Mouse (Mus musculus) heart, embryonic 13.5 days (tissue): ENCODE data around the gene Neo1. TPM values are rescaled to one million over a fixed set of nuclear protein-coding genes. Genes with fewer than 3 reads are reported as not detected.
A peak's percentile ranks its signal among the peaks of the same experiment; 100 is the strongest.
"Not testable (repeated sequence)": the region's sequence is repeated elsewhere in the genome, so short reads cannot be mapped to it uniquely, and the experiment has no call there.

ENCODE experiments used
- ATAC-seq: fragments of 200-750 bp; cut with Nextera tagmentation; 2 replicates; pipeline ENCODE4 v1.8.0; 2017; ENCODE audit warnings: moderate TSS enrichment; ENCODE audit not compliant: insufficient number of reproducible peaks, low FRiP score, low TSS enrichment; ENCODE audit errors: extremely low read depth
- H3K27ac ChIP-seq: fragments of 300-500 bp; sonication (generic); replicated peaks from 2 replicates; pipeline ENCODE4 v1.5.1; 2015; ENCODE audit warnings: moderate library complexity, mild to moderate bottlenecking, inconsistent platforms
- H3K27me3 ChIP-seq: fragments of 300-500 bp; sonication (generic); replicated peaks from 2 replicates; pipeline ENCODE4 v1.6.1; 2015; ENCODE audit warnings: mild to moderate bottlenecking, inconsistent platforms
- H3K36me3 ChIP-seq: fragments of 300-500 bp; sonication (generic); 2 replicates; pipeline ENCODE4 v1.6.1; 2015; ENCODE audit warnings: mild to moderate bottlenecking, inconsistent platforms
- H3K4me1 ChIP-seq: fragments of 300-500 bp; sonication (generic); 2 replicates; pipeline ENCODE4 v1.6.1; 2015; ENCODE audit warnings: inconsistent platforms
- H3K4me2 ChIP-seq: fragments of 300-500 bp; sonication (generic); 2 replicates; pipeline ENCODE4 v1.6.1; 2015; ENCODE audit warnings: inconsistent platforms, mild to moderate bottlenecking, moderate library complexity
- H3K4me3 ChIP-seq: fragments of 300-500 bp; sonication (generic); 2 replicates; pipeline ENCODE4 v1.5.1; 2015; ENCODE audit warnings: moderate library complexity, mild to moderate bottlenecking, inconsistent platforms
- H3K9ac ChIP-seq: fragments of 300-500 bp; sonication (generic); 2 replicates; pipeline ENCODE4 v1.6.1; 2015; ENCODE audit warnings: inconsistent platforms, mild to moderate bottlenecking, moderate library complexity
- H3K9me3 ChIP-seq: fragments of 300-500 bp; sonication (generic); 2 replicates; pipeline ENCODE4 v1.6.1; 2016; ENCODE audit warnings: inconsistent platforms
- WGBS: fragments of 180-500 bp; shearing (Covaris S2); methylation state at CpG from one replicate; pipeline ENCODE4 v1.1.7; 2015; ENCODE audit warnings: mixed read lengths; 5-methylcytosine and 5-hydroxymethylcytosine counted together
- polyA plus RNA-seq: library from polyadenylated mRNA; unstranded; fragments of >200 nt; fragmentation: Nextera tagmentation; extraction: Ambion mirVana; gene quantifications from 2 replicates; pipeline ENCODE4 v1.2.1, GENCODE M21; 2015

The Neo1 gene
- polyA plus RNA-seq, 1 experiment from 2014 or later = 23.1 TPM

DNA sequence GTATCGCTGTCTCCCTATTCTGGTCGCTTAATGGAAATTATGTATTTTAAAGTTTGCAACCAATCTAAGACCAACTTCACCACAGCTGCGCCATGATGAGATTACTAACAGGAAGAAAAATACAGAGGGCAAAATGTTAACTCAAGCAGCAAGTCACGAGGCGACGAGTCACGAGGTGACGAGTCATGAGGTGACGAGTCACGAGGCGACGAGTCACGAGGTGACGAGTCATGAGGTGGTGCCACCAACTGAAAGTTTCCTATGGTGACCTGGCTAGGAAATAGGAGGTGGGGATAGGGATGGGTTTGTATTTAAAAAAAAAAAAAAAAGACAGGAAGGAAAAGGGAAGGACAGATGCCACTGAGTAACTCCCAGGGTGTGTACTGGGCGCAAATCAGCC, 57.2 kb downstream of the Neo1 start:
- H3K27me3 ChIP-seq = no peaks in the 10 kb centered on the region
- peaks cover 36% of the 10 kb centered on the region for H3K36me3 ChIP-seq
- no peaks in the 10 kb centered on the region; the same call in 1 of the 2 replicates for H3K4me1 ChIP-seq
- H3K9ac ChIP-seq = no peak overlapping the region
- no peak for ATAC-seq
- H3K4me2 ChIP-seq = no peak overlapping the region
- no peaks in the 10 kb centered on the region for H3K9me3 ChIP-seq
- H3K27ac ChIP-seq = no peak overlapping the region
- WGBS = 62% methylated on average over 15 of the region's 15 CpGs
- H3K4me3 ChIP-seq = no peak overlapping the region

DNA sequence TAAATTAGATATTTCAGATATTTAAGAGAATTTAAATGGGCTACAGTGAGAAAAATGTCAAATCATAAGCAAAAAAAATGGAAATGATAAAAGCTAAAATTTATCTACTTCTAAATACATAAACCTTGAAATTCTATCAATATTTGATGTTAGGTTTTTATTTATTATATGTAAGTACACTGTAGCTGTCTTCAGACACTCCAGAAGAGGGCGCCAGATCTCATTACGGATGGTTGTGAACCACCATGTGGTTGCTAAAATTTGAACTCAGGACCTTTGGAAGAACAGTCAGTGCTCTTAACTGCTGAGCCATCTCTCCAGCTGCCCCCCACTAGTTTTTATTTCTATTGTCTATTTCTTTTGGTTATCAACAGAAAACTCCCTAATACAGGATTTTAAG, 65.1 kb downstream of the Neo1 start:
- not testable (repeated sequence) for ATAC-seq, H3K4me2 ChIP-seq, H3K4me3 ChIP-seq, H3K4me1 ChIP-seq, H3K27ac ChIP-seq, H3K9ac ChIP-seq, H3K27me3 ChIP-seq, H3K9me3 ChIP-seq
- WGBS = 80% methylated on average over 2 of the region's 2 CpGs
- peaks cover 18% of the 10 kb centered on the region for H3K36me3 ChIP-seq

DNA sequence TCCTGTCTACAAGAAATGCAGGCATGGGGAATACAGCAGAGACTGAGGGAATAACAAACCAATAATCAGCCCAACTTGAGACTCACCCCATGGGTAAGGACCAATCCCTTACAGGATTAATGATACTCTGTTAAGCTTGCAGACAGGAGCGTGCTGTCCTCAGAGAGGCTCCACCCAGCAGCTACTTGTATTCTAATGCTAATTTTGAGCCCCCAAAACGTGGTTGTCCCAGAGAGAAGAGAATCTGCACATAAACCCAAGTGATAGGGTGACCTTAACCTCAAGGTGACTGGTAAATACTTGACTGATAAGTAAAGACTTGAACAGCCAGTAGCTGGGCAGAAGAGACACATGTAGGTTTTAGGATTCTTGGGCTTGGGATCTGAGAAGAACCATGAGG, 68.9 kb downstream of the Neo1 start:
- Histone ChIP-seq H3K9ac (no peak overlapping the region), H3K9me3 (no peaks in the 10 kb centered on the region), H3K36me3 (peaks cover 14% of the 10 kb centered on the region), H3K4me2 (no peak overlapping the region), H3K4me1 (no peaks in the 10 kb centered on the region), H3K4me3 (no peak overlapping the region), H3K27ac (no peak overlapping the region), H3K27me3 (no peaks in the 10 kb centered on the region)
- ATAC-seq = no peak
- 47% methylated on average over 2 of the region's 2 CpGs for WGBS

DNA sequence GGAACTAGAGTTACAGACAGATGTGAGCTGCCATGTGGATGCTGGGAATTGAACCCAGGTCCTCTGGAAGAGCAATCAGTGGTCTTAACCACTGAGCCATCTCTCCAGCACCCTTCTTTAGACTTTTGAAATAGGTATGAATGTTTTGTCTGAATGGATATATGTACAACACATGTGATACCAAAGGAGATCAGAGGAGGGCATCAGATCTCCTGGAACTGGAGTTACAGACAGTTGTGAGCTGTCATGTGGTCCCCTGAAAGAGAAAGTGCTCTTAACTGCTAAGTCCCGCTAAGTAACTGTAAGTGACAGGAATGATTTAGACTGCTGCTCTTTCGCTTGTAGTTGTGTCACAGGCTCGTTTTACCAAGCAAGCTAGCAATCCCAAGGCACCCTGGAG, 80.7 kb downstream of the Neo1 start:
- Histone ChIP-seq H3K4me2 (no peak overlapping the region), H3K4me1 (no peaks in the 10 kb centered on the region), H3K4me3 (no peak overlapping the region), H3K36me3 (peaks cover 29% of the 10 kb centered on the region), H3K9ac (no peak overlapping the region), H3K9me3 (no peaks in the 10 kb centered on the region; the same call in 1 of the 2 replicates), H3K27ac (no peak overlapping the region), H3K27me3 (no peaks in the 10 kb centered on the region)
- no peak for ATAC-seq
- 59% methylated on average over 3 of the region's 3 CpGs for WGBS

DNA sequence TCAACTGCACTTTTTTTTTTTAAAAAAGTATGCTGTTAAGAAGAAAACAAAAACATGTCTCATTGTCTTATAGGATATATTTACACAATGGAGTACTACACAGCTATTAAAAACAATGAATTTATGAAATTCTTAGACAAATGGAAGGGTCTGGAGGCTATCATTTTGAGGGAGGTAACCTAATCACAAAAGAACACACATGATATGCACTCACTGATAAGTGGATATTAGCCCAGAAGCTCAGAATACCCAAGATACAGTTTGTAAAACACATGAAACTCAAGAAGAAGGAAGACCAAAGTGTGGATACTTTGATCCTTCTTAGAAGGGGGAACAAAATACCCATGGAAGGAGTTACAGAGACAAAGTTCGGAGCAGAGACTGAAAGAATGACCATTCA, 90.3 kb downstream of the Neo1 start:
- not testable (repeated sequence) for H3K4me2 ChIP-seq, H3K9ac ChIP-seq, ATAC-seq, H3K36me3 ChIP-seq, H3K9me3 ChIP-seq, H3K27ac ChIP-seq, H3K4me1 ChIP-seq, H3K27me3 ChIP-seq, H3K4me3 ChIP-seq
- 80% methylated on average over 1 of the region's 1 CpGs for WGBS

- WGBS = 59% methylated on average over 2 of the region's 2 CpGs
- Histone ChIP-seq H3K9me3 (no peaks in the 10 kb centered on the region), H3K4me1 (no peaks in the 10 kb centered on the region; the same call in 1 of the 2 replicates), H3K27me3 (no peaks in the 10 kb centered on the region), H3K27ac (no peak overlapping the region), H3K9ac (no peak overlapping the region), H3K4me2 (no peak overlapping the region), H3K36me3 (peaks cover 12% of the 10 kb centered on the region), H3K4me3 (no peak overlapping the region)
- ATAC-seq = no peak
Observed at GRCm38 (mm10) chr9:58934776-58935175, 101.5 kb downstream of the Neo1 start.

- no peak overlapping the region for H3K4me2 ChIP-seq
- no peak overlapping the region for H3K4me3 ChIP-seq
- H3K27me3 ChIP-seq = no peaks in the 10 kb centered on the region
- H3K36me3 ChIP-seq = peaks cover 25% of the 10 kb centered on the region
- H3K4me1 ChIP-seq = no peaks in the 10 kb centered on the region
- 10% methylated on average over 1 of the region's 1 CpGs for WGBS
- no peaks in the 10 kb centered on the region for H3K9me3 ChIP-seq
- no peak overlapping the region for H3K27ac ChIP-seq
- no peak overlapping the region for H3K9ac ChIP-seq
- no peak for ATAC-seq
Observed at GRCm38 (mm10) chr9:58928103-58928502, 108.1 kb downstream of the Neo1 start.

- H3K36me3 ChIP-seq = peaks cover 57% of the 10 kb centered on the region
- no peak for ATAC-seq
- WGBS = 62% methylated on average over 6 of the region's 6 CpGs
Observed at GRCm38 (mm10) chr9:58902869-58903585, 133.2 kb downstream of the Neo1 start.

GRCm38 (mm10) chr9:58899602-58900001, 136.6 kb downstream of the Neo1 start:
- Histone ChIP-seq H3K9me3 (no peaks in the 10 kb centered on the region), H3K4me1 (peaks cover 3% of the 10 kb centered on the region; the same call in 1 of the 2 replicates), H3K9ac (no peak overlapping the region), H3K27ac (no peak overlapping the region), H3K36me3 (peaks cover 43% of the 10 kb centered on the region), H3K27me3 (no peaks in the 10 kb centered on the region), H3K4me2 (no peak overlapping the region), H3K4me3 (no peak overlapping the region)
- no peak for ATAC-seq

More at GRCm38 (mm10) chr9:58902869-58903585, 133.2 kb downstream of the Neo1 start:
- Histone ChIP-seq H3K9ac (no peak overlapping the region), H3K9me3 (no peaks in the 10 kb centered on the region), H3K27me3 (no peaks in the 10 kb centered on the region), H3K4me2 (no peak overlapping the region), H3K27ac (no peak overlapping the region), H3K4me1 (no peaks in the 10 kb centered on the region; the same call in 1 of the 2 replicates), H3K4me3 (no peak overlapping the region)

DNA sequence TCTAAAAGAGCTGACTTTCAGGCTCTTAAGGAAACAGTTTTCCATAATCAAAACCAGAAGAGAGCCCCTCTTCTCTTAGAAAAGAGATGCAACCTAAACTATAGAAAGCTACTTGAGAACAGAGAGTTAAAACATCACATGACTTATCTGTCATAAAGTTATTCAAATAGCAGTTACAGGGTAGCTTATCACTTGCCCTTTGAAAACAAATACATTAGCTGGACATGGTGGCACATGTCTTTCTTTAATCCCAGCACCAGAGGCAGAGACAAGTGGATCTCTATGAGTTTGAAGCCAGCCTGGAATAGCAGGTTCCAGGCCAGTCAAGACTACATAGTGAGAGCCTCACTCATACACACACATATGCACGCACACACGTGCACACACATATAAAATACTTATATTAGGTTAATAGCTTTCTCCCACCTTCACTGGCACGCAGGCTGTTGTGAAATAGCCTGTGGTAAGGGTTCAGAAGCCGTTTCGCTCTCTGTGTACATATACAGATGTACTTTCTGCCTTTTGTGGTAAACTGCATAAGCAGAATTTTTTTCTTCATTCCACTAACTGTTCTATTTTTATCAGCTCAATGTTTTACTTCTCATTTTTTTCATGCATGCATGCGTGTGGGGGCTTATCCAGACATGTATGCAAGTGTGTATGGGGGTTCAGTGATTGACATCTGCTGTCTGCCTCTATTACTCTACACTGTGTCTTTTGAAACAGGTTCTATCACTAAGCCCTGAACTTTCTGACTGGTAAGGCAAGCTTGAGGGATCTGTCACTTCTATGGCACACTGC, 144.2 kb downstream of the Neo1 start:
- Histone ChIP-seq H3K27me3 (no peaks in the 10 kb centered on the region), H3K4me3 (no peak overlapping the region), H3K9me3 (no peaks in the 10 kb centered on the region; the same call in 1 of the 2 replicates), H3K4me1 (peaks cover 26% of the 10 kb centered on the region), H3K36me3 (peaks cover 67% of the 10 kb centered on the region), H3K9ac (no peak overlapping the region), H3K27ac (peak overlapping the region; percentile 28; the same call in 1 of the 2 replicates), H3K4me2 (no peak overlapping the region)
- 86% methylated on average over 6 of the region's 6 CpGs for WGBS
- no peak for ATAC-seq

GRCm38 (mm10) chr9:58890893-58891292, 145.3 kb downstream of the Neo1 start:
- peaks cover 31% of the 10 kb centered on the region for H3K4me1 ChIP-seq
- H3K27me3 ChIP-seq = no peaks in the 10 kb centered on the region
- WGBS = 67% methylated on average over 8 of the region's 8 CpGs
- no peak overlapping the region for H3K9ac ChIP-seq
- no peak overlapping the region for H3K4me2 ChIP-seq
- no peaks in the 10 kb centered on the region; the same call in 1 of the 2 replicates for H3K9me3 ChIP-seq
- ATAC-seq = no peak
- H3K4me3 ChIP-seq = no peak overlapping the region
- H3K27ac ChIP-seq = peak overlapping the region; percentile 71
- H3K36me3 ChIP-seq = peaks cover 71% of the 10 kb centered on the region
